Mouse (Mus musculus) Patski (cell line): ENCODE measurements around the gene Ugt1a8. TPM values are rescaled to one million over a fixed set of nuclear protein-coding genes. Genes with fewer than 3 reads are reported as not detected.
"Not testable (repeated sequence)": the region's sequence is repeated elsewhere in the genome, so short reads cannot be mapped to it uniquely, and the experiment has no call there.

ENCODE experiments used
- ATAC-seq: fragments of 100-300 bp; one replicate; pipeline ENCODE4 v1.8.0; 2021
- CTCF ChIA-PET: fragments of 350-600 bp; sonication (Branson Sonifier 250); formaldehyde crosslinking; loops from one replicate; lab custom pipeline; 2022; ENCODE audit warnings: inconsistent platforms; lab: Charles Lee
- POLR2A ChIA-PET: fragments of 350-600 bp; sonication (Branson Sonifier 250); formaldehyde crosslinking; loops from one replicate; lab custom pipeline; 2022; ENCODE audit warnings: antibody characterized with exemption, inconsistent platforms; lab: Charles Lee
- DNase-seq: peaks from one replicate; pipeline ENCODE4 v3.0.0-alpha.2; 2011; ENCODE audit warnings: low read depth, low spot score
- H3K27me3 ChIP-seq: fragments of 371-371 bp; one replicate; pipeline ENCODE4 v1.5.1; 2021
- CTCF ChIP-seq: fragments of 100-300 bp; IDR thresholded peaks from one replicate; pipeline ENCODE4 v1.5.1; 2021
- in situ Hi-C: fragments of 300-500 bp; cut with MboI; formaldehyde crosslinking; loops from 3 replicates; pipeline ENCODE4 v1.11.1; 2018; ENCODE audit warnings: low pct_unique_long_range_greater_than_20kb, mixed read lengths
- polyA plus RNA-seq: library from polyadenylated mRNA; unstranded; gene quantifications from one replicate; pipeline ENCODE4 v1.2.3, GENCODE M21; 2021

The Ugt1a8 gene
- polyA plus RNA-seq, 1 experiment from 2014 or later = not detected

GRCm38 (mm10) chr1:88222216-88222615 is 134.6 kb downstream of the Ugt1a8 start:
- no peak for TF ChIP-seq CTCF
- in situ Hi-C loops = no loop called here
- DNase-seq (no peak), ATAC-seq (no peak)
- no peaks in the 10 kb centered on the region for H3K27me3 ChIP-seq
- CTCF ChIA-PET = interaction anchor here (1.0 to 2.2 kb wide), 7 partner anchors 9 to 55 kb away, joined by 3 to 10 read pairs (median 3); partner anchors contain the start of genes Hjurp and Trpm8
- POLR2A ChIA-PET = interaction anchor here (1.6 kb wide), 1 partner anchor 13 kb away, joined by 4 read pairs; no protein-coding TSS in a partner anchor

- CTCF ChIA-PET = interaction anchor here (1.0 to 2.0 kb wide), 6 partner anchors 8 to 28 kb away, joined by 3 to 10 read pairs (median 3); no protein-coding TSS in a partner anchor
- H3K27me3 ChIP-seq, ATAC-seq, DNase-seq, in situ Hi-C loops: not testable (repeated sequence)
- POLR2A ChIA-PET = interaction anchor here (1.6 kb wide), 1 partner anchor 14 kb away, joined by 4 read pairs; no protein-coding TSS in a partner anchor
Measured at GRCm38 (mm10) chr1:88223011-88223515, 135.4 kb downstream of the Ugt1a8 start.

GRCm38 (mm10) chr1:88223591-88223990 is 136.0 kb downstream of the Ugt1a8 start:
- no peaks in the 10 kb centered on the region for H3K27me3 ChIP-seq
- TF ChIP-seq CTCF = no peak
- POLR2A ChIA-PET = no interaction called here
- CTCF ChIA-PET = interaction anchor here (1.0 to 2.0 kb wide), 3 partner anchors 10 to 13 kb away, joined by 3 to 10 read pairs (median 3); no protein-coding TSS in a partner anchor
- in situ Hi-C loops = no loop called here
- DNase-seq = no peak
- ATAC-seq = no peak

GRCm38 (mm10) chr1:88224029-88224776 is 136.6 kb downstream of the Ugt1a8 start:
- no peak for TF ChIP-seq CTCF
- in situ Hi-C loops = no loop called here
- ChIA-PET POLR2A (no interaction called here), CTCF (interaction anchor here (1.0 kb wide), 1 partner anchor 10 kb away, joined by 3 read pairs; no protein-coding TSS in a partner anchor)
- DNase-seq = no peak
- H3K27me3 ChIP-seq = no peaks in the 10 kb centered on the region
- ATAC-seq = no peak

- in situ Hi-C loops, H3K27me3 ChIP-seq, ATAC-seq, DNase-seq, POLR2A ChIA-PET: not testable (repeated sequence)
- CTCF ChIA-PET = interaction anchor here (1.0 to 1.1 kb wide), 2 partner anchors 20 to 56 kb away, joined by 3 read pairs; no protein-coding TSS in a partner anchor
Measured at GRCm38 (mm10) chr1:88225301-88225700, 137.7 kb downstream of the Ugt1a8 start.

GRCm38 (mm10) chr1:88225741-88226140 is 138.1 kb downstream of the Ugt1a8 start:
- no peak for ATAC-seq
- H3K27me3 ChIP-seq = no peaks in the 10 kb centered on the region
- TF ChIP-seq CTCF = no peak
- ChIA-PET CTCF (interaction anchor here (1.0 to 1.1 kb wide), 2 partner anchors 19 to 56 kb away, joined by 3 read pairs; no protein-coding TSS in a partner anchor), POLR2A (no interaction called here)
- DNase-seq = no peak
- in situ Hi-C loops = no loop called here

GRCm38 (mm10) chr1:88226670-88227379 is 139.2 kb downstream of the Ugt1a8 start, which contains the start of gene Mroh2a:
Gene Mroh2a (plus strand): TSS chr1:88226986.
- CTCF ChIA-PET = interaction anchor here (1.1 kb wide), 1 partner anchor 18 kb away, joined by 3 read pairs; no protein-coding TSS in a partner anchor
- in situ Hi-C loops = no loop called here
- H3K27me3 ChIP-seq = no peaks in the 10 kb centered on the region
- POLR2A ChIA-PET = no interaction called here
- DNase-seq (no peak), ATAC-seq (no peak)
- TF ChIP-seq CTCF = no peak

GRCm38 (mm10) chr1:88227482-88227881 is 139.9 kb downstream of the Ugt1a8 start:
- H3K27me3 ChIP-seq = no peaks in the 10 kb centered on the region
- no peak for DNase-seq
- POLR2A ChIA-PET = no interaction called here
- in situ Hi-C loops = no loop called here
- ATAC-seq = no peak
- CTCF ChIA-PET = no interaction called here
- TF ChIP-seq CTCF = no peak

GRCm38 (mm10) chr1:88228121-88228520 is 140.5 kb downstream of the Ugt1a8 start:
- POLR2A ChIA-PET = no interaction called here
- ATAC-seq (no peak), DNase-seq (no peak)
- H3K27me3 ChIP-seq = no peaks in the 10 kb centered on the region
- in situ Hi-C loops = no loop called here
- no peak for TF ChIP-seq CTCF
- CTCF ChIA-PET = no interaction called here

- no peak for ATAC-seq
- no peaks in the 10 kb centered on the region for H3K27me3 ChIP-seq
- TF ChIP-seq CTCF = no peak
- in situ Hi-C loops = no loop called here
- CTCF ChIA-PET = no interaction called here
- DNase-seq = no peak
- POLR2A ChIA-PET = no interaction called here
Measured at GRCm38 (mm10) chr1:88229566-88229965, 142.0 kb downstream of the Ugt1a8 start.
